Mouse (Mus musculus) regulatory T cell (primary cell): ENCODE measurements around the gene Ppp3cb.
"Not testable (repeated sequence)": the region's sequence is repeated elsewhere in the genome, so short reads cannot be mapped to it uniquely, and the experiment has no call there.

ENCODE experiments used
- in situ Hi-C: fragments of 300-600 bp; cut with MboI, MseI; formaldehyde crosslinking; loops from one replicate; pipeline ENCODE4 v1.15.1; 2025; ENCODE audit warnings: high pct_unique_total_duplicates

Gene Ppp3cb

GRCm38 (mm10) chr14:20546415-20546814 lies at the start of gene Ppp3cb:
Ppp3cb (minus strand) TSS chr14:20546573.
- in situ Hi-C loops: no loop called here

- in situ Hi-C loops: no loop called here
Observed at GRCm38 (mm10) chr14:20595781-20596180, 49.4 kb upstream of the Ppp3cb start.

GRCm38 (mm10) chr14:20587458-20587857 lies 41.1 kb upstream of the Ppp3cb start:
- in situ Hi-C loops: no loop called here

GRCm38 (mm10) chr14:20578822-20579407 lies 32.5 kb upstream of the Ppp3cb start:
- in situ Hi-C loops: loop anchor here (5.0 kb wide), 1 partner anchor 78 kb away; the partner anchor contains the start of gene Myoz1

- in situ Hi-C loops: loop anchor here (5.0 kb wide), 1 partner anchor 81 kb away; the partner anchor contains the start of gene Myoz1
Observed at GRCm38 (mm10) chr14:20576179-20576578, 29.8 kb upstream of the Ppp3cb start.

GRCm38 (mm10) chr14:20573196-20573595 lies 26.8 kb upstream of the Ppp3cb start:
- in situ Hi-C loops: not testable (repeated sequence)

- in situ Hi-C loops: no loop called here
Observed at GRCm38 (mm10) chr14:20565256-20566021, 19.1 kb upstream of the Ppp3cb start.

GRCm38 (mm10) chr14:20564692-20565091 lies 18.3 kb upstream of the Ppp3cb start:
- in situ Hi-C loops: no loop called here

GRCm38 (mm10) chr14:20561897-20562296 lies 15.5 kb upstream of the Ppp3cb start:
- in situ Hi-C loops: no loop called here

- in situ Hi-C loops: no loop called here
Observed at GRCm38 (mm10) chr14:20550136-20550535, 3.8 kb upstream of the Ppp3cb start.

GRCm38 (mm10) chr14:20545529-20546331 lies 643 bp downstream of the Ppp3cb start:
- in situ Hi-C loops: no loop called here

- in situ Hi-C loops: no loop called here
Observed at GRCm38 (mm10) chr14:20544467-20545411, 1.6 kb downstream of the Ppp3cb start.

- in situ Hi-C loops: loop anchor here (10.0 kb wide), 1 partner anchor 1305 kb away; no protein-coding TSS in a partner anchor
Observed at GRCm38 (mm10) chr14:20529643-20530042, 16.7 kb downstream of the Ppp3cb start.

- in situ Hi-C loops: no loop called here
Observed at GRCm38 (mm10) chr14:20520179-20520578, 26.2 kb downstream of the Ppp3cb start.

GRCm38 (mm10) chr14:20508424-20508823 lies 37.9 kb downstream of the Ppp3cb start:
- in situ Hi-C loops: no loop called here

- in situ Hi-C loops: no loop called here
Observed at GRCm38 (mm10) chr14:20502966-20503365, 43.4 kb downstream of the Ppp3cb start.

- in situ Hi-C loops: no loop called here
Observed at GRCm38 (mm10) chr14:20499982-20500381, 46.4 kb downstream of the Ppp3cb start.

- in situ Hi-C loops: no loop called here
Observed at GRCm38 (mm10) chr14:20496603-20497002, 49.8 kb downstream of the Ppp3cb start, which contains the start of gene Mss51. Mss51 (minus strand) TSS chr14:20496901.

GRCm38 (mm10) chr14:20486031-20486430 lies 60.3 kb downstream of the Ppp3cb start:
- in situ Hi-C loops: no loop called here

- in situ Hi-C loops: no loop called here
Observed at GRCm38 (mm10) chr14:20482051-20482751, 64.2 kb downstream of the Ppp3cb start.
